Mouse (Mus musculus): Measurements from ENCODE around the gene Cited1. TPM values are rescaled to one million over a fixed set of nuclear protein-coding genes. Genes with fewer than 3 reads are reported as not detected.

The Cited1 gene
- 1.4 and 2.0 TPM in 2 replicates for polyA plus RNA-seq (2012; rRNA removed)

DNA sequence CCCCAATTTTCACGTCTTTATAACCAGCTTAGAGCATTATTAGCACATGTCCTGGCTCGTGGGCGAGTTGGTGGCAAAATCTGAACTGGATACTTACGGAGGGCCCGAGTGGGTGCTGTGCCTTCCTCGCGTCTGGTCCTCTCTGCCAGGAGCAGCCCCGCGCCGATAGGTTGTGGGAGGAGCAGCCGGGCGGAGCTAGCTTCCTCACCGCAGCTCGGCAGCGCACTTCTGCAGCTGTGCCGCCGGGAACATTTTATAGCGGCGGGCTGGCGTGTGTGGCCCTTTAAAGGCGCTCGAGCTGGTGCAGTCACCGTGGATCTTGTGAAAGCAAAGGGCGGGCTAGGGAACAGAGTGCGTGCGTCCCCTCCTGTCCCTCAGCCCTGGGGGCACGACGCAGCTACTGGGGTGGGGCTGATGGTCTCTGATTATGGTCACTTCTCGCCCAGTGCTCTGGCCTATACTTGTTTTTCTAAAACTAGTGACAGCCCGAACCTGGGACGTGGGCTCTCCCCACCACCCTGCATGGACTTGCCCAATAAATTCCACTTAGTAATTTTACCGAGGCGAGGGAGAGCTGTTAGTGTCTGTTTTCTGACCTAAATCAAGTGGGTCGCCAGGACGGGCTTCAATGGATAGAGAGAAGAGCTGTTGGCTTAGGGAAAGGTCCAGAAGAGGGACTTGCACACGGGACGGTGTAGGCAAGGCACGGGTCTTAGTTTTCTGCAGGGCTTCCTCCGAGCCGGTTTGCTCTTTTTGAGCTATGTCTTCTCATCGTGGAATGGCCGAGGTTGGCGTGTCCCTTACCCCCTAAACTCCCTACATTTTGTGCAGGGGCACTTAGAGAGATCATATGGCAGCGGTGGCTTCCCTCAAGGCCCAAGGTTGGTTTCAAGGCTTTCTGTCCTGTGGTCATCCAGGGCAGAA lies at the start of gene Cited1:
Cited1 (minus strand) TSS at position 245 of the 924 bp plus-strand sequence.
- peak; percentile 38 for DNase-seq
- Histone ChIP-seq H3K27me3 (ENCODE audit: control insufficient read depth, insufficient read depth, low read length) (peaks cover 5% of the 10 kb centered on the region; the same call in 1 of the 2 replicates), H3K36me3 (ENCODE audit: control insufficient read depth, insufficient read depth, low read length) (no peaks in the 10 kb centered on the region), H3K4me1 (replicated peaks; ENCODE audit: control insufficient read depth, insufficient read depth, low read length) (peaks cover 2% of the 10 kb centered on the region; the same call in 1 of the 2 replicates), H3K4me3 (ENCODE audit: control insufficient read depth, insufficient read depth, low read length) (peak within 1 kb of the TSS; percentile 28), H3K27ac (ENCODE audit: control insufficient read depth, insufficient read depth, low read length) (no peak within 1 kb of the TSS)
- WGBS: 1% methylated on average over 44 of the region's 44 CpGs
- TF ChIP-seq CTCF (IDR thresholded peaks at IDR 0.05; ENCODE audit: borderline replicate concordance, control insufficient read depth, extremely low read depth, insufficient read depth, low read length, poor library complexity) (no peak), POLR2A (IDR thresholded peaks at IDR 0.05; ENCODE audit: control insufficient read depth, extremely low read depth, insufficient read depth, low read length, poor library complexity) (no peak)

DNA sequence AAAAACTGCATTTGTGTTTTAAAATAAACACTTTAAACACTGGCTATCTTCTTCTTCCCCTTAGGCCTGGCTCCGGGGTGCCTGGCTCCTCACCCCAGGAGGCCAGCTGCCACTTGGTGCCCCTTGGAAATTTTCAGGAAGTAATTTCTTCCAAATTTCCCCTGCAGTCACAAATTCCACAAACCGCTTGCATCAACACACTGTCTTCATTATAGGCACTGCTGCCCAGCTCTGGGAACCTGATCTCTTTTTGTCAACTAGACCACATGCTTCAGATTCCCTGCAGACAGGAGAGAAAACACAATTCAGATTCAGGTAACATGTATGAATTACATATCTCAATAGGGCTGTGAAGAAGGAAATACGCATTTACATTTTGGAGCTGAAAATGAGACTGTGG lies 32.9 kb upstream of the Cited1 start:
- no peaks in the 10 kb centered on the region for H3K27me3 ChIP-seq (ENCODE audit: control insufficient read depth, insufficient read depth, low read length)
- no peaks in the 10 kb centered on the region for H3K36me3 ChIP-seq (ENCODE audit: control insufficient read depth, insufficient read depth, low read length)
- TF ChIP-seq POLR2A (IDR thresholded peaks at IDR 0.05; ENCODE audit: control insufficient read depth, extremely low read depth, insufficient read depth, low read length, poor library complexity) (no peak), CTCF (IDR thresholded peaks at IDR 0.05; ENCODE audit: borderline replicate concordance, control insufficient read depth, extremely low read depth, insufficient read depth, low read length, poor library complexity) (no peak)
- 95% methylated on average over 3 of the region's 3 CpGs for WGBS
- H3K4me3 ChIP-seq (ENCODE audit: control insufficient read depth, insufficient read depth, low read length): no peak overlapping the region
- H3K27ac ChIP-seq (ENCODE audit: control insufficient read depth, insufficient read depth, low read length): no peak overlapping the region
- no peak for DNase-seq
- H3K4me1 ChIP-seq (replicated peaks; ENCODE audit: control insufficient read depth, insufficient read depth, low read length): no peaks in the 10 kb centered on the region

DNA sequence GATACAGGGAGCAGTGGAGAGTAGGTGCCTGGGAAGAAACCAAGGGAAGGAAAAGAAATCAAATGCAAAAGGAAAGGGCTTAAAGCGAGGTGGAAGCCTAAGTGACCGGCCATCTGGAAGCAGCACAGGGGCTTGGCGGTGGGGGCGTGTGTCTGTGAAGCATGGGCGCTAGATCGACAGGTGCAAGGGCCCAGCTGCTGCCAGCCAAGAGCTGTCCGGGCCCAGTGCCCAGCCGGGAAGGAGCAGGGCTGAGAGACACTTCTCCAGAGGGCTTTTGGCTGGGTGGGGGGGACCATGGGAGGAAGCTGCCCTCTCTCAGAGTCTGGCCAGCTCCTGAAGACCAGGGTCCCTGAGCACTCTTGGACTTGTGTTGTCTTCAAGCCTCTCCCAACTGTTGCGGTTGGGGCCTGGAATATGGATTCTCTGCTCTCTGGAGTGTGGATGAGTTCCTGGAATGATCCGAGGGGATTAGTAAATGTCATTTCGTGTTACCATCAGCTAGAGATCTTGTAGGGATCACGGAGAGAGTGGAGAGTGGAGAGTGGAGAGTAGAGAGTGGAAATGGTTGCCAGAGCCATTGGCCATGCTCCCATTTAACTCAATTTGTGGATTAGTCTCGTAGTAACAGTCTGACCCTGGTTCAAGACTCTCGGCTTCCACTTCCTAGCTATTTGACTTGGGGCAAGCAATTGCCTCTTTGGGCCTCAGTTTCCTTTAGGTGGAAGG lies 10.8 kb upstream of the Cited1 start:
- Histone ChIP-seq H3K27ac (ENCODE audit: control insufficient read depth, insufficient read depth, low read length) (no peak overlapping the region), H3K27me3 (ENCODE audit: control insufficient read depth, insufficient read depth, low read length) (no peaks in the 10 kb centered on the region), H3K36me3 (ENCODE audit: control insufficient read depth, insufficient read depth, low read length) (no peaks in the 10 kb centered on the region), H3K4me1 (replicated peaks; ENCODE audit: control insufficient read depth, insufficient read depth, low read length) (no peaks in the 10 kb centered on the region), H3K4me3 (ENCODE audit: control insufficient read depth, insufficient read depth, low read length) (no peak overlapping the region)
- no peak for DNase-seq
- TF ChIP-seq POLR2A (IDR thresholded peaks at IDR 0.05; ENCODE audit: control insufficient read depth, extremely low read depth, insufficient read depth, low read length, poor library complexity) (no peak), CTCF (IDR thresholded peaks at IDR 0.05; ENCODE audit: borderline replicate concordance, control insufficient read depth, extremely low read depth, insufficient read depth, low read length, poor library complexity) (no peak)
- WGBS: 95% methylated on average over 14 of the region's 14 CpGs

DNA sequence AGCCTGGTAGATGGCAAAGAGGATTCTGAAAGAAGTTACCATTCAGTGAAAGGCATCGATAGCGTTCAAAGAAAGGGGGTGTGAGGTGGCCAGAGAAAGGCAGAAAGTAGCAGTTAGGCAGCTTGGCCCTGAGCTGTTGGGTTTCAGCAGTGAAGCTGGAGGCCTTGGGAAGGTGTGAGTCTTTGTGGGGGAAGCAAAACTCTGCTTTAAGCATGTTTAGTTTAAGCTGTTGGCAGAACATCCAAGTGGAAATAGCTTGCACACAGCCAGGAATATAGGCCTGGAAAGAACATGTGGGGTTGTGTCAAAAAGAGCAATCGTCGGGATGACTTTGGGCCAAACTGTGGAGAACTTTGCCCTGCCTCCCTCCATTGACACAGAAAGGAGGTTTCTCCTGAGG lies 7.8 kb upstream of the Cited1 start:
- 100% methylated on average over 4 of the region's 4 CpGs for WGBS
- no peak for DNase-seq
- Histone ChIP-seq H3K27me3 (ENCODE audit: control insufficient read depth, insufficient read depth, low read length) (no peaks in the 10 kb centered on the region), H3K36me3 (ENCODE audit: control insufficient read depth, insufficient read depth, low read length) (no peaks in the 10 kb centered on the region), H3K4me1 (replicated peaks; ENCODE audit: control insufficient read depth, insufficient read depth, low read length) (no peaks in the 10 kb centered on the region), H3K4me3 (ENCODE audit: control insufficient read depth, insufficient read depth, low read length) (no peak overlapping the region), H3K27ac (ENCODE audit: control insufficient read depth, insufficient read depth, low read length) (no peak overlapping the region)
- TF ChIP-seq CTCF (IDR thresholded peaks at IDR 0.05; ENCODE audit: borderline replicate concordance, control insufficient read depth, extremely low read depth, insufficient read depth, low read length, poor library complexity) (no peak), POLR2A (IDR thresholded peaks at IDR 0.05; ENCODE audit: control insufficient read depth, extremely low read depth, insufficient read depth, low read length, poor library complexity) (no peak)

DNA sequence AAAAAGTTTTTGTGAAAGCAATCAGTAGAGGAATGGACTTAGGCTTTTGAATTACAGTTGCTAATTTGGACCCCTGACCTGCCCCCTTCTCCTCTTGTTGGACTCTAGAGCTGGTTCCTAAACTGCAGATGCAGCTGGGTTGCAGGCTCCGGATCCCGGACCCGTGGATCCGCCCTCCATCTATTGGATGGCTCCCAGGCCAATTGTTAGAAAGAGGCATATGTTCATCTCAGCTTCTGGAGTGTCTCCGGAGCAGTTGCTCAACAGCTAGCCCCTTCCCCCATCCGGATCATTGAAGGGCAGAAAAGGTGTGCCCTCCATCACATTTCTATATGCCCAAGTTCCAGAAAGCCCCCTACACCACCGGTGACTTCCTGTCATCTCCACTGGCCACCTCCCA lies 1.9 kb upstream of the Cited1 start:
- H3K4me3 ChIP-seq (ENCODE audit: control insufficient read depth, insufficient read depth, low read length): no peak overlapping the region
- H3K27me3 ChIP-seq (ENCODE audit: control insufficient read depth, insufficient read depth, low read length): peaks cover 5% of the 10 kb centered on the region; the same call in 1 of the 2 replicates
- peaks cover 2% of the 10 kb centered on the region; the same call in 1 of the 2 replicates for H3K4me1 ChIP-seq (replicated peaks; ENCODE audit: control insufficient read depth, insufficient read depth, low read length)
- H3K27ac ChIP-seq (ENCODE audit: control insufficient read depth, insufficient read depth, low read length): no peak overlapping the region
- TF ChIP-seq CTCF (IDR thresholded peaks at IDR 0.05; ENCODE audit: borderline replicate concordance, control insufficient read depth, extremely low read depth, insufficient read depth, low read length, poor library complexity): no peak
- no peak for TF ChIP-seq POLR2A (IDR thresholded peaks at IDR 0.05; ENCODE audit: control insufficient read depth, extremely low read depth, insufficient read depth, low read length, poor library complexity)
- no peak for DNase-seq
- WGBS: 18% methylated on average over 7 of the region's 7 CpGs
- no peaks in the 10 kb centered on the region for H3K36me3 ChIP-seq (ENCODE audit: control insufficient read depth, insufficient read depth, low read length)

DNA sequence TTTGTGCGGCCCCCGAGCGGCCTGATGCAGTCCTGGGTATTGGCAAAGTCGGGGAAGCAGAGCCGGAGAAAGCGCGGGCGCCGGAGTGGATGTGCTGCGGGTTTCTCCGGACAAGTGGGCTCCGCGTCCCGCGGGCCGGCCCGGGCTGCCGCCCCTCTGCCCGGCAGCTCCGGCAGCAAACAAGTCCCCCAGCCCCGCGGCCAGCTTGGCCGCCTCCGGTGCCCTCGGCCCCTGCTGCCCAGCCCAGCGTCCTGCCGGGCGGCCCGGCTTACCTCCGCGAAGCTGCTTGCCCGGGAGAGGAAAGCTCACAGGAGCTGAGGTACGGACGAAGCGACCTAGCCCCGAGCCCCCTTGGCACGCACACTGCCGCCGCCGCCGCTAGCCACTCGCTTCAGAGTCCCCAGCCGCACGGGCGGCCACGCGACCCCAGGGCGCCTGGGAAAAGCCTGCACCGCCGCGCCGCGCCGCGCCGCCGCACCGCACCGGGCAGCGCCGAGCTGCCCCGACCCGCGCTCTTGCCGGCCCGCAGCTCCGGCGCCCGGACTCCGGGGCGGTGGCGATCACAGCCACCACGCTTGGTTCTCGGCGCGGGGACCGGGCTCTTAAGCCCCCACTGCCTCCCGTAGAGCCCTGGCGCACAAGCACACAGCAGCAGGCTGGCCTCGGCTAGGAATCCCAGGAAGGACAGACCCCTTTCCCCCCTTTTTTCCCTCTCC lies 602 bp downstream of the Cited1 start:
- no peak for TF ChIP-seq CTCF (IDR thresholded peaks at IDR 0.05; ENCODE audit: borderline replicate concordance, control insufficient read depth, extremely low read depth, insufficient read depth, low read length, poor library complexity)
- TF ChIP-seq POLR2A (IDR thresholded peaks at IDR 0.05; ENCODE audit: control insufficient read depth, extremely low read depth, insufficient read depth, low read length, poor library complexity): no peak
- H3K36me3 ChIP-seq (ENCODE audit: control insufficient read depth, insufficient read depth, low read length): no peaks in the 10 kb centered on the region
- DNase-seq: no peak
- H3K27me3 ChIP-seq (ENCODE audit: control insufficient read depth, insufficient read depth, low read length): peaks cover 5% of the 10 kb centered on the region; the same call in 1 of the 2 replicates
- WGBS: 6% methylated on average over 59 of the region's 80 CpGs
- peaks cover 2% of the 10 kb centered on the region; the same call in 1 of the 2 replicates for H3K4me1 ChIP-seq (replicated peaks; ENCODE audit: control insufficient read depth, insufficient read depth, low read length)
- no peak overlapping the region for H3K27ac ChIP-seq (ENCODE audit: control insufficient read depth, insufficient read depth, low read length)
- peak overlapping the region; percentile 28 for H3K4me3 ChIP-seq (ENCODE audit: control insufficient read depth, insufficient read depth, low read length)
